Mouse (Mus musculus) right cerebral cortex, adult 18-20 months (tissue): ENCODE data around the gene Fancc.
A peak's percentile ranks its signal among the peaks of the same experiment; 100 is the strongest.
"Not testable (repeated sequence)": the region's sequence is repeated elsewhere in the genome, so short reads cannot be mapped to it uniquely, and the experiment has no call there.

Experiments
- DNase-seq: peaks from one replicate; pipeline ENCODE4 v3.0.0; 2022; ENCODE audit warnings: mixed read lengths

The Fancc gene

GRCm38 (mm10) chr13:63416824-63417223 lies 80.3 kb downstream of the Fancc start:
- no peak for DNase-seq

- DNase-seq: no peak
These were observed 84.4 kb downstream of the Fancc start for GRCm38 (mm10) chr13:63412662-63413061.

DNA sequence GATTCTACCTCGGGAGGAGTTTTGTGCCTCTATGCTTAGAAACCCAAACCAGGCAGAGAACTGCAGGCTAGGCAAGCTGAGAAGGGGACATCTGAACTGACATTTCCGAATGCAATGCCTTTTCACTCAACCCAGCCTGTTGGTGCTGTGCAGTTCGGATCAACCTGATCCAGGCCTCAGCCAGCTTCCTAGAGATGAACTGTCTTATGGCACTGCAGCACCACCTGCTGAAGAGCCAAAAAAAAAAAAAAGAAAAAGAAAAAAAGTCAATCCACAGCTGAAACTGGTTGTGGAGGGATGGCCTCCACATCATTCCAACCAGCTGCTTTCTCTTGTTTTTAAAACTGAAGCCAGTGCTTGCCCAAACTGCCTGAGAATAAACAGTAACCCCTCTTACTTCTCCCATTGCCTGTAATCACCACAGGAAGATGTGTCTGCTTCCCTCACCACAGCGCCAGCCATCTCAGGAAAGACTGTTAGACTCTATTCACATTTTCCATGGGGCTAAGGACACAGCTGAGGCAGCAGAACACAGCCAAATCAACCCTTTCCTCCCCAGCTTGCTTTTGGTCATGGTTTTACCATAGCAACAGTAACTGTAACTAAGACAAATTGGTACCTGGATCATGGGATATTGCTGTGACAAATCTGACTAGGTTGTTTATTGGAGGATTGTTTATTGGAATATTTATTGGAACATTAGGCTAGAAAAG lies 85.6 kb downstream of the Fancc start:
- DNase-seq: no peak

- DNase-seq: no peak
These were observed 86.3 kb downstream of the Fancc start for GRCm38 (mm10) chr13:63410578-63411298.

GRCm38 (mm10) chr13:63405151-63405550 lies 91.9 kb downstream of the Fancc start:
- DNase-seq: no peak

- no peak for DNase-seq
These were observed 92.4 kb downstream of the Fancc start for GRCm38 (mm10) chr13:63404657-63405056.

- no peak for DNase-seq
These were observed 94.3 kb downstream of the Fancc start for GRCm38 (mm10) chr13:63402823-63403222.

DNA sequence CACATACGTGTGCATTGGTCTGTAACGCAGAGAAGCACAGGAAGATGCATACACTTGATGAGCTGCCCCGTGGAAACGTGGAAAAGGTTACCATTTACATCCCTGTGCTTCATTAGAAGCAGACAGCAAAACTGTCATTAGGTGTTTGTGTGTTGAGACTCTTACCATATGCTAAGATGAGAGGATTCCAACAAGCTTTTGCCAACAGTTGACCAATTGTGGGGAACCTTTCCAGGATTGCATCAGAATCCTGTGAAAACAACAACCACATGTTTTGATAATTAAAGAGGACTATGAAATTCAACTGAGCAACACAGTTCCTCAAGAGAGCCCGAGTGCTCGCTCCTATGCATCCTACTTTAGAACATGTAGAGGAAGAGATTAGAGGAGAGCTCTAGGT lies 97.0 kb downstream of the Fancc start:
- no peak for DNase-seq

- DNase-seq: no peak
These were observed 99.7 kb downstream of the Fancc start for GRCm38 (mm10) chr13:63397420-63397819.

DNA sequence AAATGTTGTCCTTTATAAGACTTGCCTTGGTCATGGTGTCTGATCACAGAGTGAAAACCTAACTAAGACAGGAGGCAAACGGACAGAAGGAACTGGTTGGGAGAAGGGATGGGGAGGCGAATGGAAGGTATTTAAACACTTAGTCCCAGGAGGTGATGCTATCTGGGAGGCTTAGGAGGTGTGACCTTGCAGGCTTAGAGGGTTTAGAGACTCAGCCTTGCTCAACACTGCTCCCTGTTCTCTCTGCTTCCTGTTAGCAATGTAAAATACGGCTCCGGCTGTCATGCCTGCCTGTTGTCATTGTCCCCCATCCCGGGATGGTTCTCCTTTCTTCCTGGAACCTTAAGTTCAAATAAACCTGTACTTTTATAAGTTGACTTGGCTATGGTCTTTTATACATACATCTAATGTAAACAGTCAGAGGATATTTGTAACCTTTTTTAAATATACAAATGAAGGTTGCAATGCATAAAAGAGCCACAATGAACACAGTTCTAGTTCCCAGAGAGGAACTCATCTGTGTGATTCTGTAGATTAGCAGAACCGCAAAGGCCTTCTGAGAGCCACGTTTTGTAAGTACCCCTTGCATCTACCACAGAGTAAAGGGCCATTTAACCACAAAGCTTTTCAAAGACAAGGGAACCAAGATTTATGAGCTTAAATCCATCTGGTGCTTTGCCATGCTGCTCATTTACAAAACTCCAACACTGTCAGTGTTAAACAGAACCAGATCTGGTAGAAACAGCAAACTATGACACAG lies 102.6 kb downstream of the Fancc start:
- no peak for DNase-seq

DNA sequence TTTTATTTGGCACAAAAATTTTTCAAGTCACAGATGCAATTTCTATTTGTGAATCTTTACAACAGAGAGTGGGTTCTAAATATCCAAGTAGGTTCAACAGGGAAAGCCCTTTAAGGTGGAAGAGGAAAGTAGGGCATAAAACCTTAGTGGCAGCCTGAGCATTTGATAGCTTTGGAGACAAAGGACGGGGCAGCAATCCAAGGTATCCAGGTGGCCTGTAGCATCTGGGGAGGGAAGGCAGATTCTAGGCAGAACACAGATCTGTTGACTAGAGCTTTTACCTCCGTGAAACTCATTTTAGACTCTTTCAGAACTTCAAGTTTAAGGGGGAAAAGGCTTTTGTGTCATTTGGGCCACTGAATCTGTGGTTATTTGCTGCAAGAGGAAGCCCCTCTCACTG lies 111.8 kb downstream of the Fancc start:
- no peak for DNase-seq

DNA sequence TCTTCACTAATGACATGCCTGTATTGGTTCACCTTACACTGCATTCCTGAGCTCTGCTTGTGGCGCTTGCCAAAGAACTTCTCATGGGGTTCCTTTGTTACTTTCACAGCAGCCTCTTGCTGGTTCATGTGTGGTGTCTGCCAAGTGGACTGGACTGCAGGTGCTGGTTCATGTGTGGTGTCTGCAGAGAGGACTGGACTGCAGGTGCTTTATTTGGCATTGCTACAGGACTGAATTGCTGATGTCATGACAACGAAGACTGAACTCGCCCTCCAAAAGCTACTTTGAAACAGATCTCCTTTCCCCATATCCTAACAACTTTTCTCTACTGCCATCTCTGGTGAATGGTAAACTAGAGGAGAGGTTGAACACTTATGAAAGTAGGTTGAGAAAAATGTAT lies 112.3 kb downstream of the Fancc start:
- no peak for DNase-seq

DNA sequence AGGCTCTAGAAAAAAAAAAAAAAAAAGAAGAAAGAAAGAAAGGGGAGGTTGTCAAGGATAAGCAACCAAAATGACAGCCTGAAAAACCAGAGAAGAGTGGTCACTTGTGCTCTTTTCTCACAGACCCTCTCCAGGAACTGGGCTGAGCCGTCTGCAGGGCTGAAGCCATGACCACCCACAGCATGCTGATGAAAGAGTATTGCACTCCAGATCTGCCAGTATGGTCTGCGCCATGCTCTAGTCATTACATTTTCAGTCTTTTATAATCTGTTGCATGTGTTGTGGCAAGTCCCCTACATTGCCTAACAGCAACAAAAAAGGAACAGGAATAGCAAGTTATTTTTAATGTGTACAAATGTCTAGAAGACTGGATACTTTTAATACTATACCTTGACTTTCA lies 114.9 kb downstream of the Fancc start:
- no peak for DNase-seq

GRCm38 (mm10) chr13:63373460-63374166 lies 123.5 kb downstream of the Fancc start:
- no peak for DNase-seq

DNA sequence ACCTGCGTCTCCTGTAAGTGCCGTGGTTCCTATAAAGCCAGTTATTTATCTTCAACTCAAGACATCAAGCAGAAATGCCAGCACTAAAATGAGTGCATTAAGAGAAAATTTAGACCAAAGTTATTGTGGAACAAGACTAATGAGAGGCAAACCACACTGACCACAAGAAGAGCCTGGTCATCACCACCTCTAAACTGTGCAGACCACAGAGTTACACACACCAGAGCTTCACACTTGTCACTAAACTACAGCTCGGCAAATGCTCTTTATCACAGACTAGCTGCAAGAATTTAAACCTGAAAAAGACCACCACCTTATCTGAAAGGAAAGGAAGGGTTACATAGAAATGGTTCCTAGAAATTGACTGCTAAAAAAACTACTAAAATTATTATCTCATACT lies 135.3 kb downstream of the Fancc start:
- DNase-seq: no peak

DNA sequence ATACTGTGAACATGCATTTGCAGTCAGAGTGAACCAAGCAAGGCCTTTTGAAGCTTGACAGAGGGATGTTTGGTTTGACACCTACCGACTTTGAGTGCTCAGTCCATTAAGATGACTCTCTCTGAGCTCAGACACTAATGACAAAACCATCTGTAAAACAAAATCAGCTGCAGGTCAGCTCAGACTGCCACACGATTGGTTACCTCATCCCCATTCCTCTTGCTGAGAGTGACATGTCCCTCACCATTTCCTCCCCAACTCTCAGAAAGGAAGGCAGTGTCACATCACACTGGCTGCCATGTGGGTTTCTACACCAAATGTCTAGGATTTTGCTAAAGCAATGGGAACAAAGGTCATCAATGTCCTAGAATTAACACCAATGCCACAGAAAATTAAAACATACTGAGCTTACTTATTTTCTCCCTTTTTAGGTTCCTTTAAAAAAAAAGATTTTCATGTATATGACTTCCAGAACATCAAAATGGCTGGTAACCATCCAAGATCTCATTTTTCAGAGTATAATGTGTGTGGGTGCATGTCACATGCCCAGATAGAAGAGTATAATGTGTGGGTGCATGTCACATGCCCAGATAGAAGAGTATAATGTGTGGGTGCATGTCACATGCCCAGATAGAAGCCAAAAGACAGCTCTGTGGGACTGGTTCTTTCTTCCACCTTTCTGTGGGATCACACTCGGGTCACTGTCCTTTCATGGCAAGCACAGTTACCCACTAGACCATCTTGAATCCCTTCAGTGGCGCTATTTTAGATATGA lies 136.8 kb downstream of the Fancc start:
- DNase-seq: no peak

- no peak for DNase-seq
These were observed 137.7 kb downstream of the Fancc start for GRCm38 (mm10) chr13:63359393-63359792.

GRCm38 (mm10) chr13:63356558-63356957 lies 140.5 kb downstream of the Fancc start:
- DNase-seq: peak; percentile 72

GRCm38 (mm10) chr13:63356101-63356500 lies 141.0 kb downstream of the Fancc start:
- DNase-seq: no peak

GRCm38 (mm10) chr13:63353312-63353711 lies 143.8 kb downstream of the Fancc start:
- DNase-seq: not testable (repeated sequence)

DNA sequence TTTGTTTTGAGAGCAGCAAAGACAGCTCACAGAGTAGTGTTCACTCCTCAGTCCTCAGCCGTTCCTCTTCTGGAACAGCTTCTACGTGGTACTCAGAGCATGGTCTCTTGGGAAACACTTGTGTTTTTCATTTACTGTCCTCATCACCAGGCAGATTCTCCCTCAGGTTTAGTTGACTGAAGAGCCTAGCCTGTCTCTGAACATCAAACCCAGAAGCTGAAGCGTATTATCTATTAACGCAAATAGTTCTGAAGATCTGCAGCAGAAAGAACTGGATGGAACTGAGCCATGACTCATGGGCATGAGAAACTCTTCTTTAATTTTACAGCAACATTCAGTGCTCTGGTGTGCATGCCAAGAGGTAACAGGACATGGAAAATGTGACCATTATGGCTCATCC lies 147.0 kb downstream of the Fancc start:
- no peak for DNase-seq

DNA sequence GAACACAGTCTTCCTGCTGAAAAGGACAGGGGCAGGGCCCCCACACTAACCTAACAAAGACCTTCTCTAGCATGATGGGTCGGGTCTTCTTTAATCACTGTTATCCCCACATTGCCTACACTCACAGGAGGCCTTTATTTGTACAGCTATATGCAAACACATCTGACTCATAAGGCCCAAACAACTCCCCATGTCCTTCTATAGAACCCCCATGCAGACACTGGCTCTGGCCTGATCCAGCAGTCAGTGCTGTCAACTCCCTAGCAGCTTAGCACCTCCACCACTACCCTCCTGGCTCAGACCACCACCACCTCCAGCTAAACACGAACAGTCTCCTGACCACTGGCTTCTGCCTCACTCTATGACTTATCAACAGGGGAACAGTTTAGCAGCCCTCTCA lies 149.4 kb downstream of the Fancc start:
- DNase-seq: no peak
